Mouse (Mus musculus) forebrain, postnatal 0 days (tissue): ENCODE results near the gene Frmd6. TPM values are rescaled to one million over a fixed set of nuclear protein-coding genes. Genes with fewer than 3 reads are reported as not detected.

Source experiments
- ATAC-seq: fragments of 200-750 bp; cut with Nextera tagmentation; 2 replicates; pipeline ENCODE4 v1.8.0; 2017; ENCODE audit warnings: mild to moderate bottlenecking, moderate library complexity
- DNase-seq: peaks from one replicate; pipeline ENCODE4 v3.0.0-alpha.2; 2015
- H3K27ac ChIP-seq: fragments of 300-500 bp; sonication (generic); 2 replicates; pipeline ENCODE4 v1.5.1; 2014; ENCODE audit warnings: low read depth, mild to moderate bottlenecking, antibody characterized with exemption, low read length, moderate library complexity, mixed read lengths
- H3K27me3 ChIP-seq: fragments of 300-500 bp; sonication (generic); 2 replicates; pipeline ENCODE4 v1.6.1; 2014; ENCODE audit warnings: mild to moderate bottlenecking, low read length, mixed read lengths; ENCODE audit not compliant: insufficient read depth
- H3K36me3 ChIP-seq: fragments of 300-500 bp; sonication (generic); 2 replicates; pipeline ENCODE4 v1.6.1; 2014; ENCODE audit warnings: mild to moderate bottlenecking, moderate library complexity; ENCODE audit not compliant: insufficient read depth
- H3K4me1 ChIP-seq: fragments of 300-500 bp; sonication (generic); 2 replicates; pipeline ENCODE4 v1.6.1; 2014; ENCODE audit warnings: antibody characterized with exemption; ENCODE audit not compliant: insufficient read depth
- H3K4me2 ChIP-seq: fragments of 300-500 bp; sonication (generic); 2 replicates; pipeline ENCODE4 v1.6.1; 2014; ENCODE audit warnings: low read depth, mild to moderate bottlenecking, moderate library complexity
- H3K4me3 ChIP-seq: fragments of 300-500 bp; sonication (generic); 2 replicates; pipeline ENCODE4 v1.5.1; 2014; ENCODE audit warnings: low read depth, low read length, mixed read lengths
- H3K9ac ChIP-seq: fragments of 300-500 bp; sonication (generic); 2 replicates; pipeline ENCODE4 v1.6.1; 2014; ENCODE audit warnings: mild to moderate bottlenecking
- H3K9me3 ChIP-seq: fragments of 300-500 bp; sonication (generic); 2 replicates; pipeline ENCODE4 v1.6.1; 2016; ENCODE audit warnings: low read length
- CTCF ChIP-seq: sonication (generic); IDR thresholded peaks from 2 replicates; pipeline ENCODE4 v1.5.1; 2016; ENCODE audit warnings: antibody characterized with exemption, control low read depth, low read depth
- WGBS: fragments of 180-500 bp; shearing (Covaris S2); extraction: QIAGEN DNeasy Blood & Tissue Kit; methylation state at CpG from one replicate; pipeline ENCODE4 v1.1.7; 2014; 5-methylcytosine and 5-hydroxymethylcytosine counted together
- polyA plus RNA-seq: library from polyadenylated mRNA; unstranded; fragments of >200 nt; fragmentation: Nextera tagmentation; extraction: Ambion mirVana; gene quantifications from 2 replicates; pipeline ENCODE4 v1.2.1, GENCODE M21; 2015
- total RNA-seq: library from RNA; depleted of rRNA; stranded (reverse); fragments of >200 nt; gene quantifications from 2 replicates; pipeline ENCODE4 v1.2.3, GENCODE M21; 2014

The Frmd6 gene
- total and polyA plus RNA-seq, 2 experiments from 2014 or later, result 6.9 to 11.0 TPM

- H3K27ac ChIP-seq, result no peak overlapping the region
- 97% methylated on average over 3 of the region's 3 CpGs for WGBS
Observed at GRCm38 (mm10) chr12:70833050-70833449, 7.7 kb downstream of the Frmd6 start.

GRCm38 (mm10) chr12:70834043-70834442, 8.7 kb downstream of the Frmd6 start:
- H3K27me3 ChIP-seq, result no peaks in the 10 kb centered on the region
- DNase-seq, result no peak
- H3K9me3 ChIP-seq, result no peaks in the 10 kb centered on the region
- no peak overlapping the region for H3K4me2 ChIP-seq
- TF ChIP-seq CTCF, result no peak
- H3K36me3 ChIP-seq, result no peaks in the 10 kb centered on the region
- no peak overlapping the region for H3K9ac ChIP-seq
- no peak for ATAC-seq
- 73% methylated on average over 4 of the region's 4 CpGs for WGBS
- no peak overlapping the region for H3K4me3 ChIP-seq
- H3K27ac ChIP-seq, result no peak overlapping the region
- H3K4me1 ChIP-seq, result peaks cover 5% of the 10 kb centered on the region; the same call in 1 of the 2 replicates

More at GRCm38 (mm10) chr12:70833050-70833449, 7.7 kb downstream of the Frmd6 start:
- Histone ChIP-seq H3K9ac (no peak overlapping the region), H3K36me3 (no peaks in the 10 kb centered on the region), H3K9me3 (no peaks in the 10 kb centered on the region), H3K4me3 (no peak overlapping the region), H3K4me1 (peaks cover 5% of the 10 kb centered on the region; the same call in 1 of the 2 replicates), H3K4me2 (no peak overlapping the region), H3K27me3 (no peaks in the 10 kb centered on the region)
- DNase-seq (no peak), ATAC-seq (no peak)
- no peak for TF ChIP-seq CTCF

GRCm38 (mm10) chr12:70835004-70835403, 9.7 kb downstream of the Frmd6 start:
- Histone ChIP-seq H3K9ac (no peak overlapping the region), H3K4me2 (no peak overlapping the region), H3K27ac (no peak overlapping the region), H3K27me3 (no peaks in the 10 kb centered on the region), H3K4me3 (no peak overlapping the region), H3K9me3 (no peaks in the 10 kb centered on the region), H3K36me3 (no peaks in the 10 kb centered on the region), H3K4me1 (peaks cover 5% of the 10 kb centered on the region; the same call in 1 of the 2 replicates)
- ATAC-seq (no peak), DNase-seq (no peak)
- WGBS, result 70% methylated on average over 5 of the region's 5 CpGs
- TF ChIP-seq CTCF, result no peak

GRCm38 (mm10) chr12:70837792-70838321, 12.5 kb downstream of the Frmd6 start:
- peak; percentile 5 for DNase-seq

GRCm38 (mm10) chr12:70845371-70845770, 20.1 kb downstream of the Frmd6 start:
- Histone ChIP-seq H3K36me3 (no peaks in the 10 kb centered on the region), H3K4me2 (no peak overlapping the region), H3K27ac (no peak overlapping the region), H3K9ac (no peak overlapping the region), H3K4me3 (no peak overlapping the region), H3K27me3 (no peaks in the 10 kb centered on the region), H3K9me3 (no peaks in the 10 kb centered on the region), H3K4me1 (no peaks in the 10 kb centered on the region)
- no peak for DNase-seq
- WGBS, result 91% methylated on average over 2 of the region's 2 CpGs
- ATAC-seq, result no peak
- TF ChIP-seq CTCF, result no peak

More at GRCm38 (mm10) chr12:70837792-70838321, 12.5 kb downstream of the Frmd6 start:
- Histone ChIP-seq H3K9me3 (no peaks in the 10 kb centered on the region), H3K4me2 (no peak overlapping the region), H3K4me1 (no peaks in the 10 kb centered on the region), H3K4me3 (no peak overlapping the region), H3K27me3 (no peaks in the 10 kb centered on the region), H3K27ac (no peak overlapping the region), H3K9ac (no peak overlapping the region), H3K36me3 (no peaks in the 10 kb centered on the region)
- 74% methylated on average over 12 of the region's 12 CpGs for WGBS
- ATAC-seq, result peak; percentile 79
- TF ChIP-seq CTCF, result no peak

- Histone ChIP-seq H3K27me3 (no peaks in the 10 kb centered on the region), H3K4me3 (no peak overlapping the region), H3K9me3 (no peaks in the 10 kb centered on the region), H3K9ac (no peak overlapping the region), H3K36me3 (no peaks in the 10 kb centered on the region), H3K4me1 (no peaks in the 10 kb centered on the region), H3K4me2 (no peak overlapping the region), H3K27ac (no peak overlapping the region)
- 94% methylated on average over 9 of the region's 9 CpGs for WGBS
- DNase-seq (no peak), ATAC-seq (no peak)
- TF ChIP-seq CTCF, result no peak
Observed at GRCm38 (mm10) chr12:70849024-70849423, 23.7 kb downstream of the Frmd6 start.

GRCm38 (mm10) chr12:70849517-70850291, 24.4 kb downstream of the Frmd6 start:
- DNase-seq (no peak), ATAC-seq (no peak)
- Histone ChIP-seq H3K27me3 (no peaks in the 10 kb centered on the region), H3K4me3 (no peak overlapping the region), H3K27ac (no peak overlapping the region), H3K4me2 (no peak overlapping the region), H3K9ac (no peak overlapping the region), H3K4me1 (no peaks in the 10 kb centered on the region), H3K36me3 (no peaks in the 10 kb centered on the region), H3K9me3 (no peaks in the 10 kb centered on the region)
- 82% methylated on average over 11 of the region's 11 CpGs for WGBS
- TF ChIP-seq CTCF, result no peak
